Mouse (Mus musculus) small intestine, adult 2 months (tissue): ENCODE measurements around the gene Fam166b.
A peak's percentile ranks its signal among the peaks of the same experiment; 100 is the strongest.

Experiments
- CTCF ChIP-seq: fragments of 200-500 bp; IDR thresholded peaks from 2 replicates; pipeline ENCODE4 v1.5.1; 2012; ENCODE audit warnings: low read depth, mild to moderate bottlenecking, control low read depth, inconsistent platforms, low read length, moderate library complexity, mixed read lengths; ENCODE audit not compliant: insufficient replicate concordance, insufficient read length; ENCODE audit errors: extremely low read depth
- POLR2A ChIP-seq: fragments of 200-500 bp; IDR thresholded peaks from 2 replicates; pipeline ENCODE4 v1.6.1; 2012; ENCODE audit warnings: low read depth, mild to moderate bottlenecking, control low read depth, inconsistent platforms, low read length, moderate library complexity

GRCm38 (mm10) chr4:43381408-43382154 lies 47.4 kb downstream of the Fam166b start, which contains the start of gene Rusc2:
- TF ChIP-seq CTCF (peak; percentile 5; the same call in 1 of the 2 replicates), POLR2A (peak; percentile 42)
